Mouse (Mus musculus) cerebellum, adult 2 months (tissue): ENCODE measurements around the gene Smyd3.

ENCODE experiments used
- CTCF ChIP-seq: fragments of 200-500 bp; IDR thresholded peaks from 2 replicates; pipeline ENCODE4 v1.5.1; 2011; ENCODE audit warnings: low read depth, mild to moderate bottlenecking, control low read depth, low read length, moderate library complexity, borderline replicate concordance; ENCODE audit not compliant: insufficient read depth
- POLR2A ChIP-seq: fragments of 200-500 bp; IDR thresholded peaks from 2 replicates; pipeline ENCODE4 v1.6.1; 2011; ENCODE audit warnings: low read length, control low read depth, borderline replicate concordance; ENCODE audit not compliant: insufficient read depth

GRCm38 (mm10) chr1:179061053-179061452 is 456.8 kb downstream of the Smyd3 start:
- no peak for TF ChIP-seq POLR2A
- TF ChIP-seq CTCF: no peak
